Mouse (Mus musculus): ENCODE data around the gene Parp12.

DNA sequence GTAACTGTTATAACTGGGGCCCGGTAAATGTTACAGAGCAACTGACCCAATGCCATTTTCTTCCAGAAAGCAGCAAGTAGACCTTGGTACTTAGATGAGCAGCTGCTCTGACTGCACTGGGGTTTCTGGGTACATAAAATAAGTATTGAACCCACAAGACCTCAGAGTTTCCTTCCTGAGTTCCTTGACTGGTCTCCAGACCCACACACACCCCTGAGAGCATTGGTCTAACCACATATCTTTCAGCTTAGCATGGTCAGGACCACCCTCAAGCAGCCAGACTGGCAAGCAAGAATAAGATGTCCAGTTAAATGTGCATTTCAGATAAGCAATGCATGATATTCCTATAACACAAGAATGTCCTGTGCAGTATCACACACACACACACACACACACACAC, 61.0 kb downstream of the Parp12 start:
- TF ChIP-seq POLR2A (IDR thresholded peaks at IDR 0.05; ENCODE audit: borderline replicate concordance, extremely low read depth, insufficient read depth, insufficient read length, poor library complexity, severe bottlenecking) (no peak), CTCF (IDR thresholded peaks at IDR 0.05; ENCODE audit: borderline replicate concordance, extremely low read depth, insufficient read depth, insufficient read length) (no peak)

Measured in brain, embryonic 14.5 days (tissue).